Mouse (Mus musculus): ENCODE results near the gene Evi2b.

DNA sequence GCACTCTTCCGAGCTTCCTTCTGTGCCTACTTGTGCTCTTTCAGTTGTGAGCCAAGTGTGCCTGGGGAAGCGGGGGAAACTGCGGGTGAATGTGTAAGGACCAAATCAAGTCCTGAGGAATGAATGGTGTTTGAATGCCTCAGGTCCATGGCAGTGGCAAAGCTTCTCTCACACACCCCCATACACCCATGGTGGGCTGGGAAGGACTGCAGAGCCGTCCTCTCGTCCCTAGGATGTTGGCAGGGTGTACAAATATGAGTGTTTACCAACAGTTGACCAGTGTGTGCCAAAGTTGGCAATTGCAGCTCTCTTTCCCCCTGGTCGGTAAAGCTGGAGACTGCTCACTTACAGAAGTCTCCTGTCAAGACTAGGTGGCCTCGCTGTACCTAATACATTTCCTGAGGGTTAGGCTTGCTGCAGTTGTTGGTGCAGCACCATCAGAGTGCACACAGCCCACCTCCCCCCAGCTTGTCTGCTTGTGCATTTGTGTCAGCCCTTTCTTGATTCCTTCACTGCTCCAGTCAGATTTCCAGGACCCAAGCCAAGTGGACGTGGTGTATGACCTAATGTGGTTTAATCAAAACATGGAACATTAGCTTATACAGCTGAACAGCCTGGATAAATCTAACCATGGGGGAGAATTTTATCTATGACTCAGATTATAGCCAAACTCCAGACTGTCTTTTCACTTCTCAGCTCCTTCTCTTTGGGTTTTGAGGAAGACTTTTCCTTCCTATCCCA is 10.6 kb upstream of the Evi2b start:
- TF ChIP-seq GATA1 (IDR thresholded peaks at IDR 0.05; ENCODE audit: borderline replicate concordance, low read length), result no peak
- no peak for TF ChIP-seq FLI1 (IDR thresholded peaks at IDR 0.05; ENCODE audit: low read length)
